Mouse (Mus musculus) v-Abl transformed pro-B cells (cell line): ENCODE measurements around the gene Tead1.

Source experiments
- in situ Hi-C, 2 experiments: fragments of 400-800 bp; cut with MboI; formaldehyde crosslinking; loops; one replicate each; pipeline ENCODE4 v1.15.1; 2025; ENCODE audit not compliant: unreplicated experiment in 2 of 2

Tead1 gene

GRCm38 (mm10) chr7:112684626-112685561 is 5.8 kb downstream of the Tead1 start:
- in situ Hi-C loops = no loop called here

- in situ Hi-C loops = no loop called here
Observed at GRCm38 (mm10) chr7:112685993-112686392, 6.9 kb downstream of the Tead1 start.

GRCm38 (mm10) chr7:112686586-112686985 is 7.5 kb downstream of the Tead1 start:
- in situ Hi-C loops = no loop called here

DNA sequence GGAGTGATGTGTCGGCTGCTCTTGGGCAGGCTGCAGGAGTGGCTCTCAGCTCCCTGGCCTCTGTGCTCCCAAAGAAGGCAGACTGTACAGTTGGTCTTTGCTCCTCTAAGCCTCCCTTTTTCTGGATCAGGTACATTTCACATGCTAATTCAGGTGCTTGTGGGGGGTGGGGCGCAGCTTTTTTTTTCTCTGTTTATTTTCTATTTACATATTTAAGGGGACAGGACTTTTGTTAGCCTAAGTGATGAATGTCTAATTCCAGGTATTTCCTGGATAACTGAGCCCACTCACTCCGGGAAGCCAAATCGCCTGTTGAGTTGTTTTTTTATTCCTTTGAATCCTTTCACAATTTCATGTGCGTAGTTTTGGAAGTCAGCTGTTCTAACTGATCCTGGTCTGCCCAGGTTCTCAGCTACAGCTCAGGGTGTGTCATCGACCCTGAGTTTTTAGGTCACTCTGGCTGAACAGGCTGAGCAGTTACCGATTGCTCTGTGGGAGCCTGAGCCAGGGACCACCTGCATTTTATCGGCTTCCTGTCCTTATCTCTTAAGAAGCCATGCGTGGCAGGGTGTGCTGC is 9.4 kb downstream of the Tead1 start:
- in situ Hi-C loops = no loop called here

DNA sequence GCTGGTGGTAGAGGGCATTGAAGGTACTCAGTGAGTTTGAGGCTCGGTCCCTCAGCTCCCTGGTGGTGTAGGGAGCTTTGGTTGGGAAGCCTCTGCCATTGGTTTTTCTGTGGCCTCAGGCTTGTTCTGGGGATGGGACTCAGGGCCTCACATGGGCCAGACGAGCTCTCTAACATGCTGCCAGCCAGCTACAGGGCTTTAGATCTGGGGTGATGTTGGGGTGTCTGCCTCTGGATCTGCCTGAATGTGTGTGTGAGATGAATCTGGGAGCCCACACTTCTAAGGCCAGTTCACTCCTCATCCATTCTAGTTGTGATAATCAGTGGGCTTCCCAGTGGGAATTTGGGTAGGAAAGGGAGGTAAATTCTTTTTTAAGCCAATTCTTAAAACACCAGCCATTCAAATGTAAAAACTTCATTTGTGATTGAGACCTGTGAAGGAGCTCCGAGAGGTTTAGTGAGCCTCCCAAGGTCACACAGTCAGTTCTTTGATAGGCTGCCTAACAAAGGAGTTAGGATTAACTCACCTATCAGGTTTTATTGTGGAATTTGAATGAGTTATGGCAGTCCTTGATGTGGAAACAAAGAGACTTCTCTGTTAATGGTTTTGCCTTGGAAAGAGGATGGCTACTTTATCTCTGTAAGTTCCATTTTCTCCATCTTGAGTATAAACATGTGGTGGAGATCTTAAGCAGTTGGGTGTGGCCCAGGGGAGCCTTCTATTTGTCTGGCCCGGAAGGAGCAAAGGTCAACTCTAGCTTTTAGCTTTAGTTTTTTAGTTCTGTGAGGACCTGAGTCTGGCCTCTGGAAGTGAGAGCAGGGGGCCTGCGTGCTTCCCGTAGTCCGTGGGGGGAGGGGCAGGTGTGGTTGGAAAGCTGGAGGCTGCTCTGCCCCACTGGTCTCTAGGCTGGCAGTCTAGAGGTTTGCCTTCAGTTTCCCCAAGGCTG is 12.0 kb downstream of the Tead1 start:
- in situ Hi-C loops = no loop called here

DNA sequence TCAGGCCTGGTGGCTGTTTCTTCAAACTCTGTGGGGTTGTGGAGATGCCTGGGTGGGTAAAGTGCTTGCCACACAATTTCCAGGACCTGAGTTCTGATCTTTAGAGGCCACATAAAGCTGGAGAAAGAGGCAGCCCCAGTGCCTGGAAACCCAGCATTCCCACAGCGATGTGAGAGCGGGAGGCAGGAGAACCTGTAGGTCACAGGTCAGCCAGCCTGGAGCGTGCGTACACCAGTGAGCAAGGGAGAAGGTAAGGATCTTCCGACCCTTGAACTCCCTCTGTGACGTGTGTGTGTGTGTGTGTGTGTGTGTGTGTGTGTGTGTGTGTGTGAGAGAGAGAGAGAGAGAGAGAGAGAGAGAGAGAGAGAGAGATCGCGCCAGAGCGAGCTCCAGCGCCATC is 14.4 kb downstream of the Tead1 start:
- in situ Hi-C loops = no loop called here

- in situ Hi-C loops = no loop called here
Observed at GRCm38 (mm10) chr7:112696777-112697161, 17.7 kb downstream of the Tead1 start.

DNA sequence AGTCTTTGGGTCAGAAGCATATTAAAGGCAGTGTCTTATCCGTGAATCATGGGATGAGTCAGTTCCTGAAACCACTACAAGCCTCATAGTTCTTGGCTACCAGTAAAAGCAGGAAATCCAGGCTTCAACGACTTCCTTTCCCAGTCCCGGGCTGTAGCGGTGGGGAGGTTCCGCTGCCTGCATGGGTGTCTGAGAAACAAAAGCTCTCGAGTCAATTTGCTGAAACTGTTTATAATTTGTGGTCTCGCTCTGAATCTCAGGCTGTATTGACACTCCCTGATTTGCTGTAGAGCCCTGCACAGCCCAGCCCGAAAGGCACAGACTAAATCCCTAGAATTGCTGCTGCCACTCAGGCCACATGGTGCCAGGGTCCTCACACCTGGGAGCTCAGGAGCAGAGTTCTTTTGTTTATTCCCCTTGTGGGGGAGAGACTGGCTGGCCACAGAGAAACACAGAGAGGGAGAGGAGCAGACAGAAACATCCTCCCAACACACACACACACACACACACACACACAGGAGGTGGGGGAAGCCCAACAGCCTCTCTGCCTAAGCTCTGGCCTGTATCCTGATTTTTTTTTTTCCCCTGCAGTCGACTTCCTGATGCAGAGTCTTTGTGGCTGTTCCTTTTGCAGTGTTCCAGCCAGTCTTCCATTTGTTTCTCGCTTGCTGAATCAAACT is 18.2 kb downstream of the Tead1 start:
- in situ Hi-C loops = no loop called here

GRCm38 (mm10) chr7:112700082-112700481 is 21.0 kb downstream of the Tead1 start:
- in situ Hi-C loops = no loop called here

DNA sequence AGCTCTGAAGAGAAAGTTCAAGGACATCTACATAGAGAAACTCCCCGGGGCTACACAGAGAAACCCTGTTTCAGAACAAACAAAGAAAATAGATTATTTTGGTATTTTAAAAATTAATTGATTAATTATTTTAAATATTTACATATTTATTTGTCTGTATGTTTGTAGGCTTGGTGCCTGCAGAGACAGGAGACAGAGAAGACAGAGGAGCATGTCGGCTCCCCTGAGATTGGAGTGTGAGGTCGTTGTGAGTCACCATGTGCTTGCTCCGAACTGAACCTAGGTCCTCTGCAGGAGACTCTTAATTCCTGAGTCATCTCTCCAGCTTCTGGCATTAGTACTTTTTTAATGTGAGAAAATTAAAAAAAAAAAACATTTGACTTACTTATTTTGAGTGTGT is 24.2 kb downstream of the Tead1 start:
- in situ Hi-C loops = no loop called here

DNA sequence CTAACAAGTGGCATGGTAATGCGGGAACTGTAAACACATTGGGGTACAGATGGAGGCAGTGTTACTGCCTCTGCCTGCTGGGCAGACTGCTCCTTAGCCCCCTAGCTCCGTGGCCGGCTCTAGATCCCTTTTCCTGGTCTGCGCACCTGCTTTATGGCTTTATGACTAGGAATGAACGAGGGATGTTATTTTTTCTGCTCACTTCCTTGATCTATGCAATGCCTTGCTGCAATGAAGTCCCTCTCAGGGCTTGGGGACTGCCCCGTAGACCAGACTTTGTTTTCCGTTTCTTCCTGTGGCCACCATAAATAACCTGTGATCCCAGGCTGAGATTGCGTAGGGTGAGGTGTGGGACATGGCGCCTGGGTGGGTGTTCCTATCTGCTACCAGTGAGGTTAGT is 26.8 kb downstream of the Tead1 start:
- in situ Hi-C loops = no loop called here

- in situ Hi-C loops = no loop called here
Observed at GRCm38 (mm10) chr7:112706756-112707155, 27.6 kb downstream of the Tead1 start.

GRCm38 (mm10) chr7:112710409-112711107 is 31.4 kb downstream of the Tead1 start:
- in situ Hi-C loops = no loop called here

- in situ Hi-C loops = no loop called here
Observed at GRCm38 (mm10) chr7:112711977-112712376, 32.9 kb downstream of the Tead1 start.

DNA sequence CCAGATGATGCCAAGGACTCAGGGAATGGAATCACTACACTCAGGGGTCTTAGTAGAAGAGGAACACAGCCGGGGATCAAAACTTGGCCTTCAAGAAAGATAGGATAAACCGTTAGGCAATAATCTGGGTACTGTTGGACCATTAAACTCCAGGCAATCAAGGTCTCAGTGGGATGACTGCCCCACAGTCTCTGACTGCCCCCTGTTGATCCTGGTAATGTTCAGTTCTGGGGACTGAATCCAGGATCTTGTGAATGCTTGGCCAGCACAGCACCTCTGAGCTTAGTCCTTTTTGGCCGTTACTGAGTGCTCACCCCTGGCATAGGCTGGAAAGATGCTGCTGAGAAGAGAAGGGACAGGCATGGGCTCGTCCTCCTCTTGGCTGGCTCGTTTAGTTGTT is 34.4 kb downstream of the Tead1 start:
- in situ Hi-C loops = no loop called here

DNA sequence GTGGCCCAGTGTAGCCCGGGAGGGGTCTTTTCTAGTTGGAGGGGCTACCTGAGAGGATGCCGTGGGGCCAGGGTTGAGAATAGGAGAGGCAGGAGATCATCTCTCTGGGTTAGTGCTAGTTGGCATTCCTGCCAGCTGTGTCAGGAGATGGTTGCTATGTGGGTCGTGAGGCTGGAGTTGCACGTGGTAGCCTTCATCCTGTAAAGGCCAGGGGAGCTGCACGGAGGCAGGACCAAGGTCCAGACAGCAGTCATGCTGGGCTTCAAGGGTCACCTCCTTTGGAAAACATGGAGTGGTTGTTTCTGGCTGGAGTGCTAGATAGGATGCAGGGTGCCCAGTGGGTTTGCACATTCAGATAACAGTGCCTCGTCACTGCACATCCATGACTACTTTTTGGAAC is 35.7 kb downstream of the Tead1 start:
- in situ Hi-C loops = no loop called here

- in situ Hi-C loops = no loop called here
Observed at GRCm38 (mm10) chr7:112716701-112717100, 37.6 kb downstream of the Tead1 start.

DNA sequence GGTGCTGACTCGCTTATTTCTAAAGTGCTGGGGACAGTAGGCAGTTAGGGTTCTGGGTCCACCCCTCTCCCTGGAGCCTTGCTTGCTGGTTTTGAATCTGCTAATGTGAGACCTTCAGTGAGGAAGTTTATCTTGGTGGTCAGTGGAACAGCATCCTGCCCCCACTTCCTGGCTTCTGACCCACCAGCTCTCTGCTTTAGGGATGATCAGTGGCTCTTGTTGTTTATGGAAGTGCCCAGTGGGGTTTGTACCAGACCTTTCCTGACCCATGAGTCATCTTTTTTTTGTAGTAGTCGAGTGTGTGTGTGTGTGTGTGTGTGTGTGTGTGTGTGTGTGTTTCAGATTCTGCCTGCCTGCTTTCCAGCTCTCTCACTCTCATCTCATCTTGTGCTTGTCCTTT is 38.6 kb downstream of the Tead1 start:
- in situ Hi-C loops = no loop called here

DNA sequence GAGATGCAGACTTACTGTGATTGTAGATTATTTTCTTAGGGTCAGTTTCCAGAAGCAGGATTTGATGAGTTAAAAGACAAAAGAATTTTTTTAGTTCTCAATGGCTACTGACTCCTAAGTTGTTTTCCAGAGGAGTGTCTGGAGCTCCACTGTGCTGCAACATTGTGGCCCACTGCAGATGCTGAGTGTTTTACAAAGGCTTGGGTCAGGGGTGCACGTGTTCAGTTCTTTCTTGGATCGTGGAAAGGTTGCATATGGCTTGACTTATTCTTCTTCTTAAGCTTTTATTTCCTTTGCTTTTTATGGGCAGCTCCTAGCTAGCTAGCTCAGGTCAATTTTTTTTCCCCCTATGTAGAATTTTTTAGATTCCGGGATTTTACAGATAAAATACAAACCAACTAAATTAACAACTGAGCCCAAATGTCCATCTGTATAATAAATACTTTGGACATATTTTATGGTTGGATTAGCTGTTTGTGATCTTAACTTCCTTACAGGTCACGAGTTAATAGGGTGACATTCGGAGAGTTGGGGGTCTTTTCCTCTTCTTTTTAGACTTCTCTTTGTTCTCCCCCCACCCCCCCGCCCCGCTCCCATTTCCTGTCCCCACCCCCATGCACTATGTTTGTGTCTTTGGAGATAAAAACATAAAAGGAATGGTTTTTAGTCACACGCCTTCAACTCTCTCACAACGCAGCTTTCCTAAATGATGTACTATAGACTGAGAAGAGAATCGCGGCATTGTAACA is 40.5 kb downstream of the Tead1 start:
- in situ Hi-C loops = no loop called here
